Mouse (Mus musculus) thymus, adult 2 months (tissue): Measurements from ENCODE around the gene Afm.

ENCODE experiments used
- CTCF ChIP-seq: fragments of 200-500 bp; IDR thresholded peaks from 2 replicates; pipeline ENCODE4 v1.5.1; 2012; ENCODE audit warnings: mild to moderate bottlenecking, control low read depth, low read length, moderate library complexity, borderline replicate concordance; ENCODE audit not compliant: control insufficient read depth, poor library complexity, insufficient read depth; ENCODE audit errors: extremely low read depth
- POLR2A ChIP-seq: fragments of 200-500 bp; IDR thresholded peaks from 2 replicates; pipeline ENCODE4 v1.6.1; 2012; ENCODE audit warnings: mild to moderate bottlenecking, low read length, control low read depth, moderate library complexity; ENCODE audit not compliant: control insufficient read depth, poor library complexity, insufficient read depth; ENCODE audit errors: extremely low read depth

DNA sequence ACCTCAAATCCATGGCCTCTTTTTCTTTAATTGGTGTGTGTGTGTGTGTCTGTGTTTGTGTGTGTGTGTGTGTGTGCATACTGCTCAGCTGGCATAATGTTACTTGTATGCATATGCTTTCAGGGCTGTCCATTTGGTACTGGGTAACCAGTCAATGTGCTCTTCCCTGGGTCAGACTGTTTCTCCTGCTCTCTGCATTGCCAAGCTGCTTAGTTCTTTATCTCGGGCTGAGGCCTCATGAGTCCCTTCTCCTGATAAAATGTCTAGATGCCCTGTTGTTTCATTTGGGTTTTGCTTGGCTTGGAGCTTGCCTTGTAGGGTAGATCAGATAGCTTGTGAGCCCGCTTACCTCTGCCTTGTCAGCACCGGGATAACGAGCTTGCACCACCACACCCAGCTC, 44.1 kb downstream of the Afm start:
- no peak for TF ChIP-seq POLR2A
- no peak for TF ChIP-seq CTCF
